Mouse (Mus musculus): ENCODE measurements around the gene Runx2.

- TF ChIP-seq CTCF (IDR thresholded peaks at IDR 0.05; ENCODE audit: control insufficient read depth, insufficient read depth, low read length) (no peak), POLR2A (IDR thresholded peaks at IDR 0.05; ENCODE audit: borderline replicate concordance, control insufficient read depth, low read depth, low read length) (no peak)
Observed at GRCm38 (mm10) chr17:44546801-44547200, 267.8 kb downstream of the Runx2 start.
